Mouse (Mus musculus): ENCODE results near the gene Msh3. TPM values are rescaled to one million over a fixed set of nuclear protein-coding genes. Genes with fewer than 3 reads are reported as not detected.
"Not testable (repeated sequence)": the region's sequence is repeated elsewhere in the genome, so short reads cannot be mapped to it uniquely, and the experiment has no call there.

The Msh3 gene
- polyA plus RNA-seq, 1 experiment from 2014 or later, result 8.1 TPM

- not testable (repeated sequence) for H3K4me3 ChIP-seq (ENCODE audit: inconsistent target); H3K27ac ChIP-seq; H3K36me3 ChIP-seq (ENCODE audit: inconsistent target); H3K79me2 ChIP-seq (ENCODE audit: inconsistent target)
- WGBS (ENCODE audit: missing documents), result 91% methylated on average over 8 of the region's 8 CpGs
Measured at GRCm38 (mm10) chr13:92172686-92173085, 182.1 kb downstream of the Msh3 start.

Other genes starting within 250 kb of the Msh3 start
- gene Rasgrf2, start 223.3 kb downstream of the Msh3 start, polyA plus RNA-seq (2018), result 0.09 TPM in 1 of 3 replicates, not detected in the others
- not detected in 3 replicates for gene Gm20379, start 49.0 kb downstream of the Msh3 start, polyA plus RNA-seq (2018)
- 0.89 to 9.2 TPM (median 3.4 TPM) in 3 replicates for gene Dhfr, start 277 bp downstream of the Msh3 start, polyA plus RNA-seq (2018)
- gene Ankrd34b, start 70.9 kb upstream of the Msh3 start, polyA plus RNA-seq (2018), result not detected in 3 replicates
- 6.2 to 7.4 TPM (median 6.4 TPM) in 3 replicates for gene Fam151b, start 129.0 kb upstream of the Msh3 start, polyA plus RNA-seq (2018)
- 13.9 to 17.0 TPM (median 15.7 TPM) in 3 replicates for gene Zfyve16, start 175.9 kb upstream of the Msh3 start, polyA plus RNA-seq (2018)
- not detected in 3 replicates for gene Spz1, start 221.2 kb upstream of the Msh3 start, polyA plus RNA-seq (2018)